Mouse (Mus musculus): ENCODE results near the gene Tpsb2.
A peak's percentile ranks its signal among the peaks of the same experiment; 100 is the strongest.

Gene Tpsb2

GRCm38 (mm10) chr17:25407352-25407751, 41.2 kb downstream of the Tpsb2 start:
- no peak for DNase-seq

- no peak for DNase-seq
Measured at GRCm38 (mm10) chr17:25408302-25408999, 42.3 kb downstream of the Tpsb2 start.

GRCm38 (mm10) chr17:25409621-25410020, 43.5 kb downstream of the Tpsb2 start:
- DNase-seq = no peak

- DNase-seq = no peak
Measured at GRCm38 (mm10) chr17:25410180-25410579, 44.1 kb downstream of the Tpsb2 start.

GRCm38 (mm10) chr17:25410786-25411185, 44.7 kb downstream of the Tpsb2 start:
- no peak for DNase-seq

GRCm38 (mm10) chr17:25411251-25411650, 45.1 kb downstream of the Tpsb2 start:
- no peak for DNase-seq

GRCm38 (mm10) chr17:25414209-25414608, 48.1 kb downstream of the Tpsb2 start:
- DNase-seq = no peak

GRCm38 (mm10) chr17:25414917-25415316, 48.8 kb downstream of the Tpsb2 start:
- DNase-seq = no peak

GRCm38 (mm10) chr17:25415421-25415913, 49.4 kb downstream of the Tpsb2 start:
- peak in 1 of 2 experiments; percentile 42 for DNase-seq

- DNase-seq = peak; percentile 22 to 40
Measured at GRCm38 (mm10) chr17:25416219-25416618, 50.1 kb downstream of the Tpsb2 start.

- DNase-seq = no peak
Measured at GRCm38 (mm10) chr17:25417990-25418389, 51.9 kb downstream of the Tpsb2 start.

All from lung, postnatal 4 days (tissue).